Mouse (Mus musculus): ENCODE results near the gene B4galnt3. TPM values are rescaled to one million over a fixed set of nuclear protein-coding genes. Genes with fewer than 3 reads are reported as not detected.

B4galnt3 gene
- total RNA-seq, 2 experiments from 2014 or later: 0.78 to 0.89 TPM

DNA sequence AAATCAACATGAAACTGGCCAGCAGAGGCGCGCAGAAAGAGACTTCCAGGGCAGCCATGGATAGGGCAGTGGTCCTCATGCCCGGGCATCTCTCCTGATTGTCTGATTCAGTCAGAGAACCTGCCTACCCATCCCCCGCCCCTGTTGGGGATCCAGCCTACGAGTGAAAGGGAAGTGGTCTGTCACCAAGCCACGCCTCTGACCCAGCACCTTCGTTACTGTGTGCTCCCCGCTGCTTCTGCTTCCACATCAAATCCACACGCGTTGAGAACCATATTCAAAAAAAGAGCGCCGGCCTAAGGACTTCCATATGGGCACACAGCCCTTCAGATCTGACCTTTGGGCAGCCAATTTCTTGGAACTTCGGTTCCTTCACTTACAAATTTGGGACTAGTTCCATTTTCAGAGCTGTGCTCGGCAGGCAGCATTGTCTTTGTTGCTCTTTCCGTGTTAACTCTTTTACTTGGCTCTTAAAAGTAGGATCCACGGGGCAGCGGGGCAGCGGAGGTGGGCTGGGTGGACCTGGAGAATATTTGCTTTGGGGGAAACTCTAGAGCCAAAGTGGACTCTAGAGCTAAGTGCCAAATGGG lies 106.7 kb downstream of the B4galnt3 start:
- peak; percentile 49 for DNase-seq
- no peak for TF ChIP-seq CTCF (IDR thresholded peaks at IDR 0.05)
- Histone ChIP-seq H3K27ac (peak overlapping the region; percentile 87), H3K4me3 (peak overlapping the region; percentile 41)
- intact Hi-C loops (cut with DNase I): no loop called here

DNA sequence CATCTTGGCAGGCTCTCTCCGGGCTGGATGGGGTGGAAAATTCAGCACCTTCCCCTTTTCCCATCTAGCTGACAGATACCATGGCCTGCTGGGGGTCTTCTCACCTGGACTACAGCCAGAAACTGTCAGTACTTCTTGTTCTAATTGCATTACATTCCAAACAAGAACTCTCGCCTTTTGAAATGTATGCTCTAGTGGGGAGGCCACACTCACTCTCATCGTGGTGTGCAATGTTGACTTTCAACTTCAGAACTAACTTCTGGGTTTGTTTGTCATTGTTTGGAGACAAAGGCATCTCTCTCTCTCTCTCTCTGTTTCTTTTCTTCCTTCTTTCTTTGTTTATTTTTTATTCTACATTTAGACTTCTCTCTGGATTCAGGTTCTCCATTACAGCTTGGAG lies 107.8 kb downstream of the B4galnt3 start:
- TF ChIP-seq CTCF (IDR thresholded peaks at IDR 0.05): no peak
- no peak for DNase-seq
- Histone ChIP-seq H3K27ac (no peak overlapping the region), H3K4me3 (no peak overlapping the region)
- intact Hi-C loops (cut with DNase I): no loop called here

DNA sequence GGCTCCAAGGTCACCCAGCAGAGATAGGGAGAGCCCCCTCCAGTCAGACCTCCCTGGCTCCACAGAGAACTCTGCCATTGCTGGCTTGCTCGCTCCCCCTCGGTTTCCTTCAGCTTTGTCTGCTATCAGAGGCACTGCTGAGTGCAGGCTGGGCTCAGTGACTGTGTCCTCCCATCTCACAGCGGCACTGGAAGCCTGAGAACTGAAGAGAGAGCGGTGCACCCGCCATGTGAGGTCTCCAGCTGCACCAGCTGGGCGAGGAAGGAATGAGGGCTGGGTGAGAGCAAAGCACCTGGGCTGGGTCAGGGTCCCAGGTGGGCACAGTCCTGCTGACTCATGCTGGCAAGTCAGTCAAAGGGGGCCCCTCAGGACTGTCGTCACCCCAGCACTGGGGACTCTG lies 108.6 kb downstream of the B4galnt3 start:
- intact Hi-C loops (cut with DNase I): loop anchor here (2.0 kb wide), 1 partner anchor 147 kb away; the partner anchor contains the start of gene Wnk1
- no peak for TF ChIP-seq CTCF (IDR thresholded peaks at IDR 0.05)
- peak overlapping the region; percentile 86 for H3K27ac ChIP-seq
- no peak for DNase-seq
- H3K4me3 ChIP-seq: no peak overlapping the region

DNA sequence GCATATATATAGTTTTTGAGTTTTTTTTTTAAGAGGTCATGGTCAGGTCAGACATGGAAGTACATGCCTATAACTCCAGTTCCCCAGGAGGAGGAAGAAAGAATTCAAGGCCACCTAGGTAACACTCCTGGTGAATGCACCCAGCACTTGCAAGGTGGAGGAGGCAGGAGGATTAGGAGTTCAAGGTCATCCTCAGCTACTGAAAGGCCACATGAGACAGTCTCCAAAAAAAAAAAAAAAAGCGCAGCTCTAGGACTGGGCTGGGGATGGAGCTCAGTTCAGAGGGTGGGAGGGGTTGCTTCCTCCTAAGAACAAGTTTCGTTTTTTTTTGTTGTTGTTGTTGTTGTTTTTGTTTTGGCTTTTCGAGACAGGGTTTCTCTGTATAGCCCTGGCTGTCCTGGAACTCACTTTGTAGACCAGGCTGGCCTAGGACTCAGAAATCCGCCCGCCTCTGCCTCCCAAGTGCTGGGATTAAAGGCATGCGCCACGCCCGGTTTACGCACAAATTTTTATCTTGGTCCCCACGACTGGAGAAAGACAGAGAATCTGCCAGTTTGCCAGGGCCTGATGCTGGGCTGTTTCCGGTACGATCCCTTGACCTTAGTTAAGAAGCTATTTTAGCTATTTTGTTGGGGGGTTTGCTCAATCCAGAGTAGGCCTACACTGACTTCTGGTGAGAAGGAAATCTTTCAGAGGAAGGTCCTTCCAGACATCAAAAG lies 109.2 kb downstream of the B4galnt3 start:
- H3K27ac ChIP-seq: peak overlapping the region; percentile 86
- intact Hi-C loops (cut with DNase I): loop anchor here (2.0 kb wide), 1 partner anchor 146 kb away; the partner anchor contains the start of gene Wnk1
- no peak for DNase-seq
- no peak for TF ChIP-seq CTCF (IDR thresholded peaks at IDR 0.05)
- no peak overlapping the region for H3K4me3 ChIP-seq

GRCm38 (mm10) chr6:120183771-120184170 lies 110.6 kb downstream of the B4galnt3 start:
- intact Hi-C loops (cut with DNase I): loop anchor here (2.0 kb wide), 2 partner anchors 35 to 145 kb away; partner anchors contain the start of gene Wnk1
- H3K4me3 ChIP-seq: no peak overlapping the region
- H3K27ac ChIP-seq: peak overlapping the region; percentile 86
- DNase-seq: peak; percentile 85
- TF ChIP-seq CTCF (IDR thresholded peaks at IDR 0.05): no peak

DNA sequence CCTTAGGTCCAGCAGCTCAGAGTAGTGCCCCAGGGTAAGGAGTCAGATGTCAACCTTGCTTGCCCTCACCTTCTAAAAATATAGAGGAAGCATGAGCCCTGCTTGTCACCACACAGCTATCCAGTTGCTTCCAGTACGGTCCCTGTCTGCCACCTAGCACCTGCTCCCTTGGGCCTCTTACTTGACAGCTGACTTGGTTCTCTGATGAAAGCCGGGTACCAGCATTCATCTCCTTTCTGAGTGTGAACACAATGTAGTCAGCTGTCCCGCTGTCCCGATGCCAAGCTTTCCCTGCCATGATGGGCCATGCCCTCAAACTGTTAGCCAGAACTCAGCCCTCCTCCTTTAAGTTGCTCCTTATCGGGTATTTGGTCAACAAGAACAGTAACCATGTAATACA lies 112.2 kb downstream of the B4galnt3 start:
- peak overlapping the region; percentile 86 for H3K27ac ChIP-seq
- peak overlapping the region; percentile 48; the same call in 1 of the 2 replicates for H3K4me3 ChIP-seq
- intact Hi-C loops (cut with DNase I): loop anchor here (2.0 kb wide), 1 partner anchor 33 kb away; no protein-coding TSS in a partner anchor
- TF ChIP-seq CTCF (IDR thresholded peaks at IDR 0.05): no peak
- peak; percentile 87 for DNase-seq

- intact Hi-C loops (cut with DNase I): no loop called here
- Histone ChIP-seq H3K27ac (peak overlapping the region; percentile 86), H3K4me3 (no peak overlapping the region)
- TF ChIP-seq CTCF (IDR thresholded peaks at IDR 0.05): no peak
- no peak for DNase-seq
These were observed 113.9 kb downstream of the B4galnt3 start for GRCm38 (mm10) chr6:120180492-120180891.

GRCm38 (mm10) chr6:120179756-120180206 lies 114.6 kb downstream of the B4galnt3 start:
- TF ChIP-seq CTCF (IDR thresholded peaks at IDR 0.05): no peak
- DNase-seq: no peak
- Histone ChIP-seq H3K27ac (peak overlapping the region; percentile 86; the same call in 1 of the 2 replicates), H3K4me3 (no peak overlapping the region)
- intact Hi-C loops (cut with DNase I): no loop called here

DNA sequence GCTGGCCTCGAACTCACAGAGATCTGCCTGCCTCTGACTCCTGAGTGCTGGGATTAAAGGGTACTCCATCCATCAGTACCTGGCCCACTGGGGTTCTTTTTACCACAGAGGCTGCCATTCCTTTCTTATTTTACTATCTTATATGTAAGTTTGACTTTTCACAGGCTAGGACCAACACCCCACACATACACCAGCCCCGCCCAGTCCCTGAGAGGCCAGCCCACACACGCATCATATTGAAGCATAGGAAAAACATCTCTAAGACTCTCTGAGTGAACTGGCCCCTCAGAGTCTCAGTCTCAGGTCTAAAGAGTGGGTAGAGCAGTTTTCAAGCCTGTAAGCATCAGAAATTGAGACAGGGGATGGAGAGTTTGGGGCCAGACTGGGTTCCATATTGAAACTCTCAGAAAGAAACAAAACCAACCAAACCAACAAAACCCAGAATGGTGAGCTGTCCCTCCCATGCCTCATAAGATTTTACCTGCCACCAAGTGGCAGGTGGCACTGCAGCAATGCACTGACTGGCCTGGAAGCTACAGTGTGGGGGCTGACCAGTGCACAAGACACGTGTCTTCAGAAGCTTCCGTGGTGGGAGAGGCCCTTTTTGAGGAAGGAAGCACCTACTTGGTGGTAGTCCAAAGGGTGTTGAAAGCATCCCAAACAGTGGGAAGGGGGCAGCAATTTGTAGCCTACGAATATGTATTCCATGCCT lies 115.2 kb downstream of the B4galnt3 start:
- peak overlapping the region; percentile 86; the same call in 1 of the 2 replicates for H3K27ac ChIP-seq
- intact Hi-C loops (cut with DNase I): no loop called here
- H3K4me3 ChIP-seq: no peak overlapping the region
- no peak for TF ChIP-seq CTCF (IDR thresholded peaks at IDR 0.05)
- no peak for DNase-seq

- Histone ChIP-seq H3K27ac (no peak overlapping the region), H3K4me3 (no peak overlapping the region)
- intact Hi-C loops (cut with DNase I): no loop called here
- no peak for TF ChIP-seq CTCF (IDR thresholded peaks at IDR 0.05)
- no peak for DNase-seq
These were observed 118.7 kb downstream of the B4galnt3 start for GRCm38 (mm10) chr6:120175650-120176049.

GRCm38 (mm10) chr6:120174602-120175115 lies 119.7 kb downstream of the B4galnt3 start:
- no peak for TF ChIP-seq CTCF (IDR thresholded peaks at IDR 0.05)
- DNase-seq: peak; percentile 64
- peak overlapping the region; percentile 62 for H3K27ac ChIP-seq
- no peak overlapping the region for H3K4me3 ChIP-seq
- intact Hi-C loops (cut with DNase I): no loop called here

DNA sequence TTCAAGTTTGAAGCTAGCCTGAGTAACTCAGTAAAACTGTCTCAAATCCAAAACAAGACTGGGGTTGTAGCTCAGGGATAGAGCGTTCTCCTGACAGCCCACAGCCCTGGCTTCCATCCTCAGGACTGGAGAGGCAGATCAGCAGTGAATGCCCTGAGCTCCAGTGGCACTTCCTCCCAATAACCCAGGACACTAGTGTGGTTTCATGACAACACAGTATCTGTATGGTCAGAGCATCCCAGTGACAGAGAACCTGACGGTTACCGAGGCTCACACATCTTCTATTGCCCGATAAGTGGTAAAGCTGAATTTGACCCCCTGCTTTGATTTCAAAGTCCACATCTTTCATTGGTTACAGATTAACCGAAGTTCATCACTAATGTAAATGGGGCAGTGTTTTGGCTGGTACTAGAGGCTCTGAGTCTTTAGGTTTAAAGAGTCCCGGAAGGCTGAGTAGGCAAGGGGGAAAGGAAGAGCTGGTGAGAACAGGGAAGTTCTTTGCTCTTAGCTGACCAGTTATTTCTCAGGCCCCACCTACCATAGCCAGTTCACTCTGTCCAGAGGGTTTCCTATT lies 120.2 kb downstream of the B4galnt3 start:
- intact Hi-C loops (cut with DNase I): no loop called here
- no peak for TF ChIP-seq CTCF (IDR thresholded peaks at IDR 0.05)
- H3K4me3 ChIP-seq: no peak overlapping the region
- peak overlapping the region; percentile 62 for H3K27ac ChIP-seq
- no peak for DNase-seq
